Mouse (Mus musculus) bone marrow, adult 2 months (tissue): ENCODE data around the gene Dclk2. TPM values are rescaled to one million over a fixed set of nuclear protein-coding genes. Genes with fewer than 3 reads are reported as not detected.
A peak's percentile ranks its signal among the peaks of the same experiment; 100 is the strongest.

Experiments used
- H3K27ac ChIP-seq: fragments of 200-500 bp; 2 replicates; pipeline ENCODE4 v1.5.1; 2012; ENCODE audit warnings: low read depth, mild to moderate bottlenecking, control low read depth, inconsistent platforms, low read length; ENCODE audit not compliant: control insufficient read depth, poor library complexity, insufficient read depth
- H3K4me1 ChIP-seq: fragments of 200-500 bp; 2 replicates; pipeline ENCODE4 v1.6.1; 2011; ENCODE audit warnings: low read length; ENCODE audit not compliant: control insufficient read depth, insufficient read depth
- H3K4me3 ChIP-seq: fragments of 200-500 bp; replicated peaks from 2 replicates; pipeline ENCODE3; 2011; ENCODE audit warnings: mild to moderate bottlenecking, low read depth, low read length, control low read depth; ENCODE audit not compliant: control insufficient read depth
- CTCF ChIP-seq: fragments of 200-500 bp; IDR thresholded peaks from 2 replicates; pipeline ENCODE4 v1.5.1; 2011; ENCODE audit warnings: low read length, control low read depth; ENCODE audit not compliant: control insufficient read depth, insufficient read depth
- POLR2A ChIP-seq: fragments of 200-500 bp; IDR thresholded peaks from 2 replicates; pipeline ENCODE4 v1.6.1; 2011; ENCODE audit warnings: low read depth, mild to moderate bottlenecking, control low read depth, low read length, borderline replicate concordance; ENCODE audit not compliant: control insufficient read depth
- WGBS: fragments of 180-500 bp; shearing (Covaris S2); methylation state at CpG from one replicate; pipeline ENCODE4 v1.1.7; 2018; 5-methylcytosine and 5-hydroxymethylcytosine counted together
- polyA plus RNA-seq: library from polyadenylated mRNA; stranded (reverse); fragments of >200 nt; gene quantifications from 2 replicates; pipeline ENCODE4 v1.2.4, GENCODE M21; 2011; ENCODE audit warnings: low replicate concordance; ENCODE audit not compliant: missing spikeins, insufficient read depth, insufficient read length

Dclk2 gene
- polyA plus RNA-seq, 1 experiment: 16.4 TPM

GRCm38 (mm10) chr3:86800841-86801240 lies 119.8 kb downstream of the Dclk2 start:
- no peaks in the 10 kb centered on the region; the same call in 1 of the 2 replicates for H3K4me1 ChIP-seq
- no peak overlapping the region for H3K4me3 ChIP-seq
- TF ChIP-seq POLR2A: no peak
- TF ChIP-seq CTCF: no peak
- WGBS: 64% methylated on average over 8 of the region's 8 CpGs
- H3K27ac ChIP-seq: no peak overlapping the region

GRCm38 (mm10) chr3:86799041-86799440 lies 121.6 kb downstream of the Dclk2 start:
- peak; percentile 82 for TF ChIP-seq POLR2A
- TF ChIP-seq CTCF: no peak
- H3K27ac ChIP-seq: peak overlapping the region; percentile 71
- H3K4me3 ChIP-seq: peak overlapping the region; percentile 59
- H3K4me1 ChIP-seq: no peaks in the 10 kb centered on the region; the same call in 1 of the 2 replicates
- 72% methylated on average over 9 of the region's 9 CpGs for WGBS

GRCm38 (mm10) chr3:86797871-86798460 lies 122.7 kb downstream of the Dclk2 start:
- no peak for TF ChIP-seq CTCF
- TF ChIP-seq POLR2A: no peak
- Histone ChIP-seq H3K4me3 (peak overlapping the region; percentile 52), H3K27ac (peak overlapping the region; percentile 32), H3K4me1 (no peaks in the 10 kb centered on the region; the same call in 1 of the 2 replicates)
- 79% methylated on average over 13 of the region's 13 CpGs for WGBS

DNA sequence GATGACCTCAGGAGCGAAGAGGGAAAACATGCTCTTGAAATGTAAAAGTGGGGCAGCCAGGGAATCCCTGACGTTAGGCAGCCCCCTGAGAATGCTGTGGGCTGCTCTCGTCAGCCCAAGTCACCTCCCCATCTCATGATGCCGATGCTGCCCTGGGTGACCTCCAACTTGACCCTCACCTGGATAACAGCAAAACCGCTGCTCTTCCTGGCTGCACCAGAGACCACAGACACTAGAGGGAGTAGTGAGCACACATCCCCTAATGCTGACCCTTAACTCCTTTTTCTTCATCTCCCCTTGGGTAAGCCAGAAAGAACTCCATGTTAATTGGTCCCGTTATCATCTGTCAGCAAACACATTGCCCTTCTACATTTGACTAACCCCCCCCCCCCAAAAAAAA lies 123.9 kb downstream of the Dclk2 start:
- Histone ChIP-seq H3K4me3 (peak overlapping the region; percentile 8), H3K27ac (no peak overlapping the region), H3K4me1 (no peaks in the 10 kb centered on the region; the same call in 1 of the 2 replicates)
- WGBS: 39% methylated on average over 6 of the region's 6 CpGs
- TF ChIP-seq CTCF (peak; percentile 72), POLR2A (no peak)

DNA sequence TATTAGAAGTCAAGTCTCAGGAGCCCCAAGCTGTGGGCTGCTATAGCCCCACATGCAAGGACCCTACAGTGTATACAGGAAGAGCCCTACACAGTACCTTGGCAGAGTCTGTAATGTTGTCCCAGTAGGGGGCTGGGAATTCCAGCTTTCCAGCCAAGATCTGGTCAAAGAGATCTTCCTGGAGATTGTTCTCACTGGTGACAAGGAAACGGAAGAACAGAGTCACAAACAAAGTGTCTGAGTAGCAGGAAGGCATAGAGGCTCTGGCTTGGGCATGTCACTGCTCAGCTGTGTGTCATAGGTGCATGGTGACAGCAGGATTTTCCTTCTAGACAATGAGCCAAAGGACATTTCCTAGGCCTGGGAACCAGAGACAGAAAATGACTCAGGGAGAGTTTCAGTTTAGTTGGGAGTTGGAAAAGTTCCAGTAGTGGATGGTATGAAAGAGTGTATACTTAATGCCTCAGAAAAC lies 126.9 kb downstream of the Dclk2 start:
- 81% methylated on average over 1 of the region's 1 CpGs for WGBS
- TF ChIP-seq CTCF (no peak), POLR2A (no peak)
- Histone ChIP-seq H3K27ac (no peak overlapping the region), H3K4me3 (no peak overlapping the region), H3K4me1 (no peaks in the 10 kb centered on the region)

DNA sequence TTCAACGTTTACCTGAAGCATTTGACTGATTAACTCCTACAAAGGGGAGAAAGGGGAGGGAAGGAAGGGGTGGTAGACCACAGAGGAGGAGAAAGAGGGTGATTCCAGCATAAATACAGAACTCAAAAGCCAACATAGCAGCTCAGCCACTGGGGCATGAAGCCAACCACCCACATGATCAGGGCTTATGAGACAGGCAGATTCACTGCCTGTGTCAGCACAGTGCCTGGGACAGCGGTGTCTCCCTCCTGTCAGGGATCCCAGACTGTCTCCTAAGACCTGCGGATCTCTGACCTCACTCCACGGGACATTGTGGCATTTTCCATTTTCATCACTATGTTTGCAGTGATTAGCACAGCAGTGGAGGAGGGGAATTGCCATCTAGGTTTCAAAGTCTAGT lies 127.4 kb downstream of the Dclk2 start:
- TF ChIP-seq POLR2A (no peak), CTCF (no peak)
- WGBS: 64% methylated on average over 4 of the region's 4 CpGs
- no peak overlapping the region for H3K27ac ChIP-seq

DNA sequence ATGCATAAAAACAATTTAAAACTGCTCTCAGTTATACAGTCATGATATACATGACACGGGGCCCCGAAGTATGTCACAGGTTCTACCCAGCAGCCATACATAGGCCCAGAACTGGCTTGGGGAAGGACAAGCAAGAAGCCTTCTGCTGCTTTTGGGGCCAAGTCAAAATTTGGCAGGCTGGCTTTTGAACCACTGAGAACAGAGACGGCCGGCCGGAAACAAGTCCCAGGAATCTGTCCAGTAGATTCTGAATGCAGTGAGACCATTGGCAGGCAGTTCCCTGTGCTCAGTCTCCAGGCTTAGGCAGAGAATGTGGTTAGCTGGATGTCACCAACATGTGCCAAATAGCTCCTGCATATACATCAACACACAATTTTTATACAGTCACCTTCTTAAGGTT lies 130.9 kb downstream of the Dclk2 start:
- no peak for TF ChIP-seq CTCF
- TF ChIP-seq POLR2A: no peak
- H3K27ac ChIP-seq: no peak overlapping the region

More for the DNA sequence above, 127.4 kb downstream of the Dclk2 start:
- Histone ChIP-seq H3K4me1 (no peaks in the 10 kb centered on the region), H3K4me3 (no peak overlapping the region)

DNA sequence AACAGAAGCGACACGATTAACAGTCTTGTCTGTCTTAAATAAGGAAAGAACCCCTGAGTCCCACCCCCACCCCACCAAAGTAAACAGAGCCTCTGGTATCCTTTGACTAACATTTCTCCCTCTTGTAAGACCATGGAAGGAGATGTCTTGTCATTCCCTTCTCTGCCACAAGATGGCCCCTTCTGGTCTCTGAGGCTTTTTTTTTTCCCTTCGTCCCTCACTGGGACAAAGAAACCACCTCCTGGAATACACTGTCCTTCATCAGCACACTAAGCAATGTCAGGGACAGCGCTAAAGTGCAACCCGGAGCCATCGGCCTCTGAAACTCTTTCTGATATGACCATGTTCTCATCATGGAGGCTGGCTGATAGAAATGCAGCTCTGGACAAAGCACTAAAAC lies 131.9 kb downstream of the Dclk2 start:
- Histone ChIP-seq H3K4me1 (no peaks in the 10 kb centered on the region), H3K27ac (no peak overlapping the region), H3K4me3 (no peak overlapping the region)
- no peak for TF ChIP-seq POLR2A
- no peak for TF ChIP-seq CTCF
- WGBS: 54% methylated on average over 6 of the region's 6 CpGs

More for the DNA sequence above, 130.9 kb downstream of the Dclk2 start:
- WGBS: 94% methylated on average over 5 of the region's 5 CpGs
- no peaks in the 10 kb centered on the region for H3K4me1 ChIP-seq
- H3K4me3 ChIP-seq: no peak overlapping the region

- WGBS: 90% methylated on average over 10 of the region's 10 CpGs
- no peak overlapping the region for H3K27ac ChIP-seq
- no peak for TF ChIP-seq CTCF
- no peak overlapping the region for H3K4me3 ChIP-seq
- no peaks in the 10 kb centered on the region for H3K4me1 ChIP-seq
These were observed 133.1 kb downstream of the Dclk2 start for GRCm38 (mm10) chr3:86787423-86788123.
